Mouse (Mus musculus) limb, embryonic 11.5 days (tissue): ENCODE data around the gene Cfap46. TPM values are rescaled to one million over a fixed set of nuclear protein-coding genes. Genes with fewer than 3 reads are reported as not detected.

Experiments
- polyA plus RNA-seq: library from polyadenylated mRNA; unstranded; fragments of >200 nt; fragmentation: Nextera tagmentation; extraction: Ambion mirVana; gene quantifications from 2 replicates; pipeline ENCODE4 v1.2.1, GENCODE M21; 2014

The Cfap46 gene
- polyA plus RNA-seq, 1 experiment from 2014 or later, result 0.25 TPM

Other genes starting within 250 kb of the Cfap46 start
- gene Nkx6-2, start 101.0 kb downstream of the Cfap46 start, polyA plus RNA-seq, result not detected in 2 replicates
- gene Adgra1, start 150.4 kb upstream of the Cfap46 start, polyA plus RNA-seq, result not detected in 2 replicates
- gene Kndc1, start 210.9 kb upstream of the Cfap46 start, polyA plus RNA-seq, result 0.06 TPM in 1 of 2 replicates, not detected in the other